Mouse (Mus musculus): ENCODE data around the gene Unc93a2.
"Not testable (repeated sequence)": the region's sequence is repeated elsewhere in the genome, so short reads cannot be mapped to it uniquely, and the experiment has no call there.

- TF ChIP-seq POLR2A, CTCF (IDR thresholded peaks at IDR 0.05; ENCODE audit: extremely low read depth, insufficient read depth, low read length): not testable (repeated sequence)
Observed at GRCm38 (mm10) chr17:7398198-7398847, 13.1 kb upstream of the Unc93a2 start.

Measured in cortical plate, adult 2 months (tissue).